Mouse (Mus musculus) lung, postnatal 14 days (tissue): Measurements from ENCODE around the gene Thsd4.

ENCODE experiments used
- DNase-seq: peaks from one replicate; pipeline ENCODE4 v3.0.0; 2021

The Thsd4 gene

GRCm38 (mm10) chr9:60129235-60129991 is 392.4 kb downstream of the Thsd4 start:
- DNase-seq: no peak

- DNase-seq: no peak
Observed at GRCm38 (mm10) chr9:60126961-60127360, 394.9 kb downstream of the Thsd4 start.

GRCm38 (mm10) chr9:60124102-60124501 is 397.7 kb downstream of the Thsd4 start:
- DNase-seq: no peak

GRCm38 (mm10) chr9:60123066-60123465 is 398.8 kb downstream of the Thsd4 start:
- no peak for DNase-seq

- peak; percentile 13 for DNase-seq
Observed at GRCm38 (mm10) chr9:60119846-60120245, 402.0 kb downstream of the Thsd4 start.

- no peak for DNase-seq
Observed at GRCm38 (mm10) chr9:60117831-60118230, 404.0 kb downstream of the Thsd4 start.

GRCm38 (mm10) chr9:60115711-60116247 is 406.1 kb downstream of the Thsd4 start:
- DNase-seq: no peak

GRCm38 (mm10) chr9:60115306-60115705 is 406.5 kb downstream of the Thsd4 start:
- DNase-seq: no peak

- no peak for DNase-seq
Observed at GRCm38 (mm10) chr9:60110200-60110599, 411.6 kb downstream of the Thsd4 start.

- DNase-seq: no peak
Observed at GRCm38 (mm10) chr9:60106683-60107082, 415.2 kb downstream of the Thsd4 start.

GRCm38 (mm10) chr9:60106106-60106505 is 415.7 kb downstream of the Thsd4 start:
- DNase-seq: no peak

GRCm38 (mm10) chr9:60094211-60094610 is 427.6 kb downstream of the Thsd4 start:
- DNase-seq: no peak

- no peak for DNase-seq
Observed at GRCm38 (mm10) chr9:60092428-60092827, 429.4 kb downstream of the Thsd4 start.

- DNase-seq: no peak
Observed at GRCm38 (mm10) chr9:60089441-60089840, 432.4 kb downstream of the Thsd4 start.

- peak; percentile 40 for DNase-seq
Observed at GRCm38 (mm10) chr9:60088101-60088500, 433.7 kb downstream of the Thsd4 start.

GRCm38 (mm10) chr9:60082107-60082581 is 439.7 kb downstream of the Thsd4 start:
- DNase-seq: peak; percentile 11

- no peak for DNase-seq
Observed at GRCm38 (mm10) chr9:60077761-60078160, 444.1 kb downstream of the Thsd4 start.

- no peak for DNase-seq
Observed at GRCm38 (mm10) chr9:60076396-60076795, 445.4 kb downstream of the Thsd4 start.

GRCm38 (mm10) chr9:60071620-60072263 is 450.1 kb downstream of the Thsd4 start:
- no peak for DNase-seq

GRCm38 (mm10) chr9:60067241-60067640 is 454.6 kb downstream of the Thsd4 start:
- no peak for DNase-seq

GRCm38 (mm10) chr9:60065184-60065583 is 456.7 kb downstream of the Thsd4 start:
- no peak for DNase-seq

- no peak for DNase-seq
Observed at GRCm38 (mm10) chr9:60063191-60063720, 458.6 kb downstream of the Thsd4 start.

- DNase-seq: no peak
Observed at GRCm38 (mm10) chr9:60056131-60056530, 465.7 kb downstream of the Thsd4 start.

- DNase-seq: no peak
Observed at GRCm38 (mm10) chr9:60054951-60055350, 466.9 kb downstream of the Thsd4 start.
